Mouse (Mus musculus): ENCODE measurements at regions not wholly inside any gene's neighbourhood (a gene's known extent, or its start where the extent isn't known, plus 50 kb on each side); places are given as distances from the start of the nearest gene placed in this dataset.
A peak's percentile ranks its signal among the peaks of the same experiment; 100 is the strongest.

GRCm38 (mm10) chr6:105549366-105549765 lies 128.1 kb upstream of the Cntn4 start:
- DNase-seq (ENCODE audit: low spot score in 2 of 2): no peak
- TF ChIP-seq CTCF (conservative IDR thresholded peaks at IDR 0.05): no peak
- no peak overlapping the region for H3K27ac ChIP-seq
- H3K4me3 ChIP-seq: no peak overlapping the region

- Histone ChIP-seq H3K27ac (no peak overlapping the region), H3K4me3 (no peak overlapping the region)
- no peak for TF ChIP-seq CTCF (conservative IDR thresholded peaks at IDR 0.05)
- peak; percentile 16 for DNase-seq (ENCODE audit: low spot score in 2 of 2)
Observed at GRCm38 (mm10) chr6:105568301-105568700, 109.2 kb upstream of the Cntn4 start.

DNA sequence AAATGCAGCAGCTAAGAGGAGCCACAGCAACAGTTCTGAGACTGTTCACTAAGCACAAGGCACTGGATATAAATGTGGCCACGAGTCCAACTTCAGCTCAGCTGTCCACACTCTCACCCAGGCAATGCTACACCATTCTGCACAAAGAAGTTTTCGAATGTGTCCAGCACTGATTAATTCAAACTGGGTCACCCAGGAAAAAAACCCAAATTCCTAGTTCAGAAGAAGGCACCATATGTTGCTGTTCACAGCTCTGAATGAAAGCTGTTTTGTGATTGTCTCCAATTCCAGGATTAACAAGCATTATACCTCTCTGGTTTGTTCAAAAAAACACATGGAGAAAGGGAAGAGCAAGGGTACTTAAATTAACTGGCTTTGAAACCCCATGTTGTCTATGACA lies 108.4 kb upstream of the Cntn4 start:
- TF ChIP-seq CTCF (conservative IDR thresholded peaks at IDR 0.05): no peak
- Histone ChIP-seq H3K4me3 (no peak overlapping the region), H3K27ac (no peak overlapping the region; the same call in 1 of the 2 replicates)
- DNase-seq (ENCODE audit: low spot score in 2 of 2): peak in 1 of 2 experiments; percentile 17

- no peak for TF ChIP-seq CTCF (conservative IDR thresholded peaks at IDR 0.05)
- Histone ChIP-seq H3K27ac (no peak overlapping the region), H3K4me3 (no peak overlapping the region)
- DNase-seq (ENCODE audit: low spot score in 2 of 2): no peak
Observed at GRCm38 (mm10) chr6:105604234-105604633, 73.2 kb upstream of the Cntn4 start.
